Mouse (Mus musculus) small intestine, adult 2 months (tissue): Measurements from ENCODE around the gene Ppm1l.

Experiments
- CTCF ChIP-seq: fragments of 200-500 bp; IDR thresholded peaks from 2 replicates; pipeline ENCODE4 v1.5.1; 2012; ENCODE audit warnings: low read depth, mild to moderate bottlenecking, control low read depth, inconsistent platforms, low read length, moderate library complexity, mixed read lengths; ENCODE audit not compliant: insufficient replicate concordance, insufficient read length; ENCODE audit errors: extremely low read depth
- POLR2A ChIP-seq: fragments of 200-500 bp; IDR thresholded peaks from 2 replicates; pipeline ENCODE4 v1.6.1; 2012; ENCODE audit warnings: low read depth, mild to moderate bottlenecking, control low read depth, inconsistent platforms, low read length, moderate library complexity

- TF ChIP-seq CTCF (no peak), POLR2A (no peak)
Measured at GRCm38 (mm10) chr3:69559975-69560330, 243.3 kb downstream of the Ppm1l start.
